ENCODE assay signal across 1 mouse cellular context in genomic region chr11:98863028-98863750, GRCm38 (mm10).
TF ChIP-seq lines count a peak whose summit lies in the region.

Gene Wipf2 (plus strand): TSS chr11:98863638.

TF ChIP-seq in CH12.LX, 34 proteins besides CTCF, POLR2A, EP300 and RAD21 (continued from another document):
- TF ChIP-seq SIN3A (IDR thresholded peaks at IDR 0.05; ENCODE audit: low read length) (peak; percentile 80; the same call in 1 of the 2 replicates), BHLHE40 (IDR thresholded peaks at IDR 0.05; ENCODE audit: low read depth, low read length) (peak; percentile 90), E2F4 (IDR thresholded peaks at IDR 0.05; ENCODE audit: insufficient replicate concordance, low read depth, low read length) (no peak), PAX5 (IDR thresholded peaks at IDR 0.05; ENCODE audit: low read length) (no peak), ZC3H11A (IDR thresholded peaks at IDR 0.05; ENCODE audit: low read depth, low read length) (no peak), NRF1 (IDR thresholded peaks at IDR 0.05; ENCODE audit: low read depth, low read length) (peak; percentile 93), HCFC1 (IDR thresholded peaks at IDR 0.05; ENCODE audit: low read depth, low read length) (peak; percentile 87)
